Mouse (Mus musculus) megakaryocyte, embryonic 14.5 days (primary cell): ENCODE measurements around the gene Atp2b2. TPM values are rescaled to one million over a fixed set of nuclear protein-coding genes. Genes with fewer than 3 reads are reported as not detected.

ENCODE experiments used
- H3K27me3 ChIP-seq: replicated peaks from 2 replicates; pipeline ENCODE3; 2012; ENCODE audit warnings: inconsistent platforms
- H3K36me3 ChIP-seq: replicated peaks from 2 replicates; pipeline ENCODE3; 2012; ENCODE audit warnings: low read length, inconsistent platforms, mixed read lengths
- H3K4me1 ChIP-seq: 2 replicates; pipeline ENCODE4 v1.6.1; 2012; ENCODE audit warnings: inconsistent platforms
- H3K4me3 ChIP-seq: replicated peaks from 2 replicates; pipeline ENCODE3; 2012; ENCODE audit warnings: moderate library complexity, mild to moderate bottlenecking, inconsistent platforms
- H3K9me3 ChIP-seq: 2 replicates; pipeline ENCODE4 v1.6.1; 2012; ENCODE audit warnings: inconsistent platforms
- FLI1 ChIP-seq: IDR thresholded peaks from 2 replicates; pipeline ENCODE4 v1.6.1; 2012; ENCODE audit warnings: low read length, inconsistent platforms, mixed read lengths
- GATA1 ChIP-seq: IDR thresholded peaks from 3 replicates; pipeline ENCODE4 v1.6.1; 2012; ENCODE audit warnings: mixed read lengths, low read length, inconsistent platforms, borderline replicate concordance
- polyA plus RNA-seq: library from polyadenylated mRNA; stranded (reverse); fragments of >175 nt; gene quantifications from 2 replicates; pipeline ENCODE4 v1.2.3, GENCODE M21; 2012; ENCODE audit warnings: low replicate concordance; ENCODE audit not compliant: insufficient read depth

The Atp2b2 gene
- polyA plus RNA-seq, 1 experiment = not detected

DNA sequence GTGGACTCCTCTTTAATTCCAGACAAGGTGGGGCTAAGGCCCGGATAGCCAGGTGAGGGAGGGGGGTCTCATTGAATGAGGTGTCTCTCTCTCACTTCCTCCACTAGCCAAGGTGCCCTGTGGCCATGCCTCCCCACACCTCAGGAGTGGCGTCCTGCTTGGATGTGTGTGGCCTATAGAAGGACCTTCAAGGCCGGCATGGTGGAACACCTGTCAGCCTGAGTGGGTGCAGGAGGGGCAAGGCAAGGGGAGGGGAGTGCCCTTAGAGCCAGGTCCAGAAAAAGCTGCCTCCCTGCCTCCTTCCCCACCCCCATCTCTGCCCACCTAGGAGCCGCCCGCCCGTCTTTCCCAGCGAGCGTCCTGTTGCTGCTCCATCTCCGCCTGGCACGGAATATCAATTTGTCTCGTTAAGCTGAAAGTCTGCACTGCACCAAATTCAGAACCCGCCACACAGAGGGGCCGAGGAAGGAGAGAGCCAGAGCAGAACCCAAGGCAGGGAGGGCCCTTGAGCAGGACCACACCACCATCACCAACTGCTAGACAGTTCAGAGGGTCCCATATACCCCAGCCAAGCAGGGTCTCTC, 150.2 kb downstream of the Atp2b2 start:
- H3K4me1 ChIP-seq = no peaks in the 10 kb centered on the region
- no peak for TF ChIP-seq FLI1
- no peak for TF ChIP-seq GATA1
- H3K9me3 ChIP-seq = no peaks in the 10 kb centered on the region
- H3K36me3 ChIP-seq = no peaks in the 10 kb centered on the region
- H3K27me3 ChIP-seq = peaks cover 65% of the 10 kb centered on the region
- H3K4me3 ChIP-seq = no peak overlapping the region

DNA sequence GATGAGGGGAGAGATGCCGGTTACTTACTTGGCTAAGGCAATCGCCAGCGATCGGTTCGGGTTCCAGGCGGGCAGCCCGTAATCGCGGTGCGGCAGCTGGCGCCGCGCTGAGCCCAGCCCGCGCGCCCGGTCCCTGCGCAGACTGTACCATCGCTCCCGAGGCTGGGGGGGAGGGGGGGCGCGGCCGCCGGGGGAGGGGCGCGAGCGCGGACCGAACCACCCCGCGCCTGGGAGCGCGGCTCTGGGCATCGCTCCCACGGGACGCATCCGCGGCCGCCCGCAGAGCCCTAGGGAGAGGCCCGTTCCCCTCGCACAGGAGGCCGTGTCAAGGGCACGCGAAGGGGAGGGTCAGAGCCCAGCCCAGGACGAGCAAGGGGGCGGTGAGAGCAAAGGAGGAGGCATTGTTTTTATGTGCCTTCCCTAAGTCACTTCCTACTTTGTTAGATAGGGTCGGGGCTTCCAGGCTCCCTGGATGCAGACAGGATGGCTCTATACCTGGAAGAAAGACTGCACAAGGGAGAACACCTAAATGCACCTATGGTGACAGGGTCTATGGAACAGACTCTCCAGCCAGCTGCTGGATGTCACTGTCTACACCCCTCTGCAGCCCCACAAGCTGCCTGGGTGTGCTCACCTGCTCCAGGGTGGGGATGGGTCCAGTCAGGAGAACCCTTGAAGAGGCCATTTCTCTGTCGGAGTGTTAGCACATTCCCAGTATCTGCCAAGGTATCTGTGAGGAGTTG, 151.0 kb downstream of the Atp2b2 start:
- TF ChIP-seq GATA1 (no peak), FLI1 (no peak)
- peaks cover 67% of the 10 kb centered on the region for H3K27me3 ChIP-seq
- H3K4me1 ChIP-seq = no peaks in the 10 kb centered on the region
- no peak overlapping the region for H3K4me3 ChIP-seq
- no peaks in the 10 kb centered on the region for H3K9me3 ChIP-seq
- H3K36me3 ChIP-seq = no peaks in the 10 kb centered on the region

DNA sequence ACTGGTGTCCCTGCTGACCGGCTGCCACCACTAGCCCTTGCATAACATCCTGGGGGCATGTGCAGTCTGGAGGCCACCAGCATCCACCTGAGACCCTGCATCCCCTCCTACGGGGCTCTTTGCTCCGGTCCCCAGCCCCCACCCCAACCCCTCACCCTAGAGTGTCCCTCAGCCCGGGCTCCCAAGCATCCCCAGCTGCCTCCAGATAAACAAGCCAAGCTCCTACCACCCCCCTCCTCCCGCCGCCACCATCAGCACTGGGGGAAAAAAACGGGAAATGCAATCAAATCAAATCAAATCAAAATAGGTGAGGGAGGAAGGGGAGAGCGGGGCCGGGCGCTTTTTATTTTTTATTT, 151.6 kb downstream of the Atp2b2 start:
- TF ChIP-seq GATA1 (no peak), FLI1 (no peak)
- H3K27me3 ChIP-seq = peaks cover 71% of the 10 kb centered on the region
- no peak overlapping the region for H3K4me3 ChIP-seq
- H3K9me3 ChIP-seq = no peaks in the 10 kb centered on the region
- H3K4me1 ChIP-seq = no peaks in the 10 kb centered on the region
- no peaks in the 10 kb centered on the region for H3K36me3 ChIP-seq

DNA sequence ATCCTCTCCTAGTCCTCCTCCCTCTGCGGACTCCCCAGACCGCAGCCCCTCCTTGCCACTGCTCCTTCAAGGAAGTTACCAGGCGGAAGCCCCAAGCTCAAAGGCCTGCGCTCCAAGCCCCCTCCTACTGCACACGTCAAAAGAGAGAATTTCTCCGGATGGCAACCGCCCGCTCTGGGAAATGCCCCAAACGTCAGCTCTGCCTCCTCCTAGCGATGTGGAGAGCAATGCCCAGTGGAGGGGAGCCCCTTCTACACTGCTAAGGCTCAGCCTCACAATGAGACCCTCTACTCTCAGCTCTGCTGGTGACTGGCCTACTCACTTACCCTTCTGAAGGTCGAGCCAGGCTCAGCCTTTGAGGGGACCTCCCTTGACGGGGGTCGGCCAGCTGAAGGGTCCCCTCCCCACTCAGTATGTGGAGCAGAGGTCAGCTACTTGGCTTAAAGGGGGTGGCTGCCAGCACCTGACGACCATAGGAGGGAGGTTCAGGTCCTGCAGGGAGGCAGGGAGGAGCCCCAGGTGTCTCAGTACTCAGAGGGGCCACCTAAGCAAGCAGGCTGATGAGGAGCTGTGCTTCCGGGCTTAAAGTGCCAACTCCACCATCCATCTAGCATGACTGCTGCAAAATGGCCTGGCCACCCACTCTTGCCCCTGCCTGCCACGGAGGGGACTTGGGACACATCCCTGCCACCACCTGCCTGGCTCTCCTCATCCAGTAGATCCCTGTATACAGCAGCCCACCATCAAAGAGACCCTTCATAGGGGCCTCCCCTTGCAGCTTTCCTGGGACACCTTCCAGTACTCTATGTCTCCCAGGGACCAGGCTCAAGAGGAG, 152.2 kb downstream of the Atp2b2 start:
- TF ChIP-seq GATA1 (no peak), FLI1 (no peak)
- Histone ChIP-seq H3K4me1 (no peaks in the 10 kb centered on the region), H3K36me3 (no peaks in the 10 kb centered on the region), H3K27me3 (peaks cover 71% of the 10 kb centered on the region), H3K4me3 (no peak overlapping the region), H3K9me3 (no peaks in the 10 kb centered on the region)

GRCm38 (mm10) chr6:113889180-113889579, 153.2 kb downstream of the Atp2b2 start:
- no peaks in the 10 kb centered on the region for H3K9me3 ChIP-seq
- no peaks in the 10 kb centered on the region for H3K4me1 ChIP-seq
- peaks cover 65% of the 10 kb centered on the region for H3K27me3 ChIP-seq
- TF ChIP-seq FLI1 (no peak), GATA1 (no peak)
- no peaks in the 10 kb centered on the region for H3K36me3 ChIP-seq
- no peak overlapping the region for H3K4me3 ChIP-seq

- Histone ChIP-seq H3K4me3 (no peak overlapping the region), H3K9me3 (no peaks in the 10 kb centered on the region), H3K36me3 (no peaks in the 10 kb centered on the region), H3K27me3 (peaks cover 44% of the 10 kb centered on the region), H3K4me1 (no peaks in the 10 kb centered on the region)
- TF ChIP-seq GATA1 (no peak), FLI1 (no peak)
Observed at GRCm38 (mm10) chr6:113886886-113887285, 155.5 kb downstream of the Atp2b2 start.

DNA sequence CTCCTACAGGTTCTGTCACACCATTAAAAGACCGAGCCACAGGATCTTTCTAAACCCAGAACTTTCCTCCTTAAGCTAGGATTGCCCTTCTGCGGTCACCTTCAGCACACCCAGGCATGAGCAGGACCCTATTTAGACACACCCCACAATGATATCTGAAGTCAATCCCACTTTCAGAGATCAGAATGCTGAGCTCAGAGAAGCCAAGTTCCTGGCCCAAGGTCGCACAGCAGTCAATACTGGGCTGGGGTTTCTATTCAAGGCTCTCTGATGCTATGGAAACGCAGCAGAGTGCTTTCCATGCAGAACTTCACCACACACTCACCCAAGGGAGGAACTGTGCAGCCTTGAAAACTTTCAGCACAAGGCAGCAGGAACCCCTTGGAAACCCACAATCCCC, 157.6 kb downstream of the Atp2b2 start:
- TF ChIP-seq GATA1 (no peak), FLI1 (no peak)
- Histone ChIP-seq H3K9me3 (no peaks in the 10 kb centered on the region), H3K4me3 (no peak overlapping the region), H3K27me3 (peaks cover 25% of the 10 kb centered on the region), H3K4me1 (no peaks in the 10 kb centered on the region), H3K36me3 (no peaks in the 10 kb centered on the region)

DNA sequence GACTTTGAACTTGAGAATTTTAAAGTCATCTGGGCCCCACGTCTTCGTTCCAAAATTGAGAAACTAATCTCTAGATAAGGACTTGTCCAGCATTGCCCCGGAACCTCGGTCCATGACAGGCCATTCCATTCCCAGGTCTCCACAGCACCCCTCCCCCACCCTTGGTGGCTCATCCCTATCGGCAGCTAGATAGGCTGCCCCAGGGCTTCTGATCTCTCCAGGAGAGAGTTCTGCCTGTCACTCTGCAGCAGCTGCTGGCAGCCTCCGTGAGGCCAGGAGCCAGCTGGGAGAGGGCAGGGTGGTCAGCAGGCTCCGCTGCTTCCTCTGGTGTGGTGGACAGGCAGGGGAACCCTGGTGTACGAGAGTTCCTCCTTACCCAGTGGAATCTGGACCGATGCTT, 159.2 kb downstream of the Atp2b2 start:
- no peak overlapping the region for H3K4me3 ChIP-seq
- H3K27me3 ChIP-seq = peaks cover 10% of the 10 kb centered on the region
- no peaks in the 10 kb centered on the region for H3K4me1 ChIP-seq
- H3K9me3 ChIP-seq = no peaks in the 10 kb centered on the region
- H3K36me3 ChIP-seq = no peaks in the 10 kb centered on the region
- TF ChIP-seq FLI1 = no peak

GRCm38 (mm10) chr6:113882396-113882795, 160.0 kb downstream of the Atp2b2 start:
- Histone ChIP-seq H3K9me3 (no peaks in the 10 kb centered on the region), H3K27me3 (peaks cover 10% of the 10 kb centered on the region)

DNA sequence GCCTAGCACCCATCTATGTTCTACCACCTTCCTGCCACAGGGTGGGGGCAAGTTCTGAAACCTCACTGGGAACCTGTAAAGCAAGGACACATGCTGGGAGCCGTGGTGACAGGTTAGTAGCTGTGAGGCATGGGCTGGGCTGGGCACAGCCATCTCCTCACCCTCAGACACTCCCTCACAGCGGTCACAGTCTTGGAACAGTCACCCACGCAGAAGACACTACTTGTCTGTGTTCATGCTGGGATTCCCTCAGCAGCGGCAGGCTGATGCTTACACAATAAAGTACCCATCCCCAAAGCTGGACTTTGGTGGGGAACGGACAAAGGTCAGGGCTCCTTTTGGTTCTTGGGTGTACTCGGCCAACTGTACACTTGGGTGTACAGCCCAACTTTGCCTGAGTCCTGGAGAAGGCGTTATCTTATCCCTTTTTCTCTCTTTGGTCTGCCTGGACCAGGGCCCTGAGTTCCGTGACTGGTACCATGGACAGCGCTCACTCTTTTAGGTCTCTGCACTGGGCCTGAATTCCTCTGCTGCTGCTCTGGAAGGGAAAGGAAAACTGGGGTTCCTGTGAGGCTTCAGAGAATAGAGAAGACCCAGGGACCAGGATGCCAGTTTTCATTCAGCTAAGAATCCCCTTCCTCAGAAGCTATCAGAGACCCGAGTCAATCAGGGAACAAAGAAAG, 160.7 kb downstream of the Atp2b2 start:
- H3K4me3 ChIP-seq = no peak overlapping the region
- TF ChIP-seq GATA1 = no peak
- TF ChIP-seq FLI1 = no peak
- no peaks in the 10 kb centered on the region for H3K36me3 ChIP-seq
- no peaks in the 10 kb centered on the region for H3K4me1 ChIP-seq
- H3K9me3 ChIP-seq = no peaks in the 10 kb centered on the region
- H3K27me3 ChIP-seq = peaks cover 6% of the 10 kb centered on the region

More at GRCm38 (mm10) chr6:113882396-113882795, 160.0 kb downstream of the Atp2b2 start:
- H3K4me1 ChIP-seq = no peaks in the 10 kb centered on the region
- no peaks in the 10 kb centered on the region for H3K36me3 ChIP-seq
- H3K4me3 ChIP-seq = no peak overlapping the region
- TF ChIP-seq GATA1 (no peak), FLI1 (no peak)
